Mouse (Mus musculus) heart, adult 11 months (tissue): ENCODE data around the gene Cnr2.

ENCODE experiments used
- DNase-seq: peaks from one replicate; pipeline ENCODE4 v3.0.0; 2022

Cnr2 gene

DNA sequence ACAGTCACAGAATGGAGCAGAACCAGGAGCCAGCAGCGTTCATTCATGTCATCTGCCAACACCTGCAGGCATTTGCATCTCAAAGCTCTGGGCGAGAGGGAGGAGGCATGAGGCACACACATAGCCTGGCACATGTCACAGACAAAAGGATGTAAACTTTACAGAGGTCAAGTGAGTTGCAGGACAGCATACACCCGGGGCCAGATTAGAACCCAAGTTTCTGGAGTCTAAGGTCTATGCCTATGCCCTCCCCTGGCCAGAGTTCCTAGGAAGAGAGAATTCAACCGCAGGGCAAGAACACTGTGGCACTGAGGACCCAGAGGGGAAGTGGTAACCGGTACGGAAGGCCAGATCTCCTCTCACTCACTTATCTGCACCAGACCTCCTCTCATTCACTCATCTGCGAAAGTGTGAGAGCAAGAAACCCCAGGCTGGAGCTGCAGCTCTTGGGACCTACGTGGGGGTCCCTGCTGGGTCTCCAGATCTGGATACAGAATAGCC is at the start of gene Cnr2:
Cnr2 (plus strand) TSS at position 324 of the 501 bp plus-strand sequence.
- peak; percentile 91 for DNase-seq

- peak; percentile 94 for DNase-seq
Measured at GRCm38 (mm10) chr4:135847581-135847980, 47.6 kb upstream of the Cnr2 start.

DNA sequence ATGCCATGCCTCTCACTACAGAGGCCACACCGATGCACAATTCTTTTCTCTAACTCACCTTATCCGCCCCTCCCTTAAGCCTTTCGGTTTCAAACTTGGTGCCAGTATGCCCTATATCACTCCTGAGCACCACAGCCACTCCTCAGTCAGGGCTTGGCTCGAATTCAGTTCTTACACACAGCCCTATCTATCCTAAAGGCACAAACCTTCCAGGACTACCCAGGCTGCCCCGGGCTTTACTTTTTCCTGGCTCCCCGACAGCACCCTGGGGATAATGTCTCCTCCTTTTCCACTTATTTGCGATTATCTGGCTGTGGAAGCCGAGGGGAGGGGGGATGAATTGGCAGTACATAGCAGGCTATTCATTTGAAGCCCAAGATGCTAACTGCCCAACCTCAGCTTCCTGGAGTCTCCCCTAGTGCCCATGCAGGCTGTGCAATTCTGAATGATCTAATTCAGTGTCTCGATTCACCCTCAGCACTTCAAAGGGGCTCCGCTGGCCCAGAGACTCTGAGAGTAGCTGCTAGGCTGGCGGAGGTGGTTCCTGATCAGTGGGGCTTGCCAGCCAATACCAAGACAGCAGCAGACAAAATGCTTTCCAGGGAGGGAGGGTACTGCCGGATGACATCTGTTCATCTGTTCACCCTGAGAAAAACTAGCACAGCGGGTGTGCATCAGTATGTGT is 44.6 kb upstream of the Cnr2 start:
- peak; percentile 83 for DNase-seq

- no peak for DNase-seq
Measured at GRCm38 (mm10) chr4:135851942-135852341, 43.3 kb upstream of the Cnr2 start.

GRCm38 (mm10) chr4:135853987-135854546 is 41.1 kb upstream of the Cnr2 start:
- DNase-seq = peak; percentile 73

GRCm38 (mm10) chr4:135854630-135855029 is 40.6 kb upstream of the Cnr2 start:
- peak; percentile 88 for DNase-seq

DNA sequence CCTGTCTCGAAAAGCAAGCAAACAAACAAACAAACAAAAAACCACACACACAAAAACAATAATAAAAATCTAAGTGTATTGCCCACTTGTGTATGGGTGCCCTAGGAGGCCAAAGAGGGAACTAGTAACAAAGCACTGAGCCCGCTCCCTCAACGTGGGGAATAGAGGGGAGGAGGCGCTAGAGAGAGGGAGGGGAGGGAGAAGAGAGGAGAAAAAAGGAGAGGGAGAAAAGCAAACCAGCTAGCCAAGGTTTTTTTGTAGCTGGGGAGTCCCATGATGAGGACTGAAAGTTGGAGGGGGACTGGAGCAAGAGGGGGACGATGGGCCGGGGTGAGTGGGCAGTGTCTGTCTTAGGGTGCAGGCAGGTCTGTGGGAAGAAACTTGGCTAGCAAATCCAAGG is 40.1 kb upstream of the Cnr2 start:
- DNase-seq = no peak

GRCm38 (mm10) chr4:135855536-135856222 is 39.5 kb upstream of the Cnr2 start, which contains the start of gene Srsf10:
TSS of gene Srsf10 (plus strand) at chr4:135855747.
- DNase-seq = peak; percentile 100

GRCm38 (mm10) chr4:135856223-135857091 is 38.7 kb upstream of the Cnr2 start:
- DNase-seq = peak; percentile 97

GRCm38 (mm10) chr4:135857597-135858186 is 37.5 kb upstream of the Cnr2 start:
- peak; percentile 54 for DNase-seq

GRCm38 (mm10) chr4:135868996-135869395 is 26.2 kb upstream of the Cnr2 start:
- DNase-seq = peak; percentile 83

DNA sequence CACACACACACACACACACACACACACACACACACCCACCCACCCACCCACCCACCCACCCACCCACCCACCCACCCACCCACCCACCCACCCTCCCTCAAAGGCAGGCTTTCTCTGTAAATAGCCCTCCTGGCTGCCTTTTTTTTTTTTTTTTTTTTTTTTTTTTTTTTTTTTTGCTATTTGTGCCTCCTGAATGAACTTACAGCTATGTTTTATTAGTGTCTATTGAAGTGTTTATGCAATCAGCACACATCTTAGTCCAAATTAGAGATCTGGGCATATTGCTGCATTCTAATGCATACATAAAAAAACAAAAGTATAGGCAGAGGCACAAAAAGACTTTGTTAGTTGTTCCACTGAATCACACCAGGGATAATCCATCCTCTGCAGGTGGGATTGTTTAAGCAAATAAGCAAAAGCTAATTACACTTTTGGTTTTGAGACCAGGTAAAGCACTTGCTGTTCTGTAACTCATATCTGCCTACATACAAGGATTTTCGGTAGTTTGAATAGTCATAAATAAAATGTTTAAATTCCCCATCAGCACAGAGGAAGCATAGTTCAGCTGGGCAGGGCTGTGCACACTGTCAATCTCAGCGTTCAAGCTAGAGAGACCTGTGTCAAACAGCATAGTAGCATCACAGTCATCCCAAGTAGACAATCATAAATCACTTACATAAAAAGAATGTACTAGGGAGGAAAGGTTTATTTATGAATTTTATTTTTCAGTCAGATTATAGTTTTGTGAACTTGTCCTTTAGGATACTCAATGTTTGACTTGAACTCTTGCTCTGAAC is 24.8 kb upstream of the Cnr2 start:
- DNase-seq = no peak

DNA sequence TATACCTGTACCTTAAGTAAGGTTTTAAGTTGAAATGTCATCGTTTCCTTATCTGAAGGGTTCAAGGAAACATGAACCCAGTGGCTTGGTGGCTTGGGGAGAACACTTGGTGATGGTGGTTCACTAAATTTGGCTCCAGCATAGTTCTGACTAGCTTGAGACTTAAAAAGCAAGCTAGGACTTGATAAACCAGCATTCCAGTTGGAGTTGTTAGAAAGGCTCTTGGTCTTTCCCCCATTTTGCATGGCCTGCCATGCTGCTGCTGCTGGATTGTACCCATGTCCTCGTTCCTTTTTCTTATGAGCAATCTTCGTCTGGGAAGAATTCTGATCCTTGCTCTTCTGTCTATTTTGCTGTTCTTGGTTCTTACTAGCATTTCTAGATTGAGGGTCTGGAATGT is 23.2 kb upstream of the Cnr2 start:
- no peak for DNase-seq

DNA sequence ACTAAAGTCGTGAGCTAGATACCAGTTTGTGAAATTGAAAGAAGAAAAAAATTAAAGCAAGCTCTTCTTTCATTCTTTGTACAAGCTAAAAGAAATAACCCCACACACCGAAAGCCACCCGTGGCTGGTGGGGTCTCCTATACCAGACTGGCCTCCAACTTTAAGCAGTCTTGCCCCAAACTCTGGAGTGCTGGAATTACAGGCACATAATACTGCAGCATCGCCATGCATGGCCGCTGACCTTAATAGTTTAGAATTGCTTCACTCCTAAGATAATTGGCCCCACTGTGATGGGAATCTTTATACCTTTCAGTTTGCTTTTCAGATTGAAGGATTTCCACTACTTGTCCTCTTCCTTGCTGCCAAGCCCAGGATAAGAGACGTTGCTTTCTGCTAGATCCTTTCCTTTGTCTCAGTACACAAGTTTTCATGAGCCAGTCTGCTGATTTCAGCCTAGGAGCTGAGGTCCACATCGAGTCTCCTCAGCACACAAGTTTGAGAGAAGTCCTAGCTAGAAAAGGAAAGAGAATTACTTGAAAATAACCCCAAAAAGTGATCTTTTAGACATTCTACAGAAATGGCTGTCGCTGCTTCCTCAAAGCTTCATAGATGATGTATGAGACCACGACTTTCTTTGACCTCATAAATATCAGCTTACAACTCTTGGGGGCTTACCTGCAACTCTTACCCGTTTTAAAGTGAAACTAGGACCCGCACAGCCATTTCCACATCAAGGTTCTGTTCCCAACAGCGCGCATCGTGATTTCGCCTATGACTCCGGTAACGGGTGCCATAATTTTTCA is 22.4 kb upstream of the Cnr2 start:
- DNase-seq = peak; percentile 87

GRCm38 (mm10) chr4:135873526-135874202 is 21.5 kb upstream of the Cnr2 start, which contains the start of gene Pnrc2:
TSS of gene Pnrc2 (minus strand) at chr4:135873850.
- DNase-seq = peak; percentile 100

- DNase-seq = peak; percentile 93
Measured at GRCm38 (mm10) chr4:135874564-135875535, 20.3 kb upstream of the Cnr2 start.

GRCm38 (mm10) chr4:135875546-135875945 is 19.6 kb upstream of the Cnr2 start:
- peak; percentile 90 for DNase-seq

GRCm38 (mm10) chr4:135875991-135876582 is 19.1 kb upstream of the Cnr2 start:
- DNase-seq = peak; percentile 97
